Mouse (Mus musculus): Measurements from ENCODE around the gene Fgr.

The Fgr gene

DNA sequence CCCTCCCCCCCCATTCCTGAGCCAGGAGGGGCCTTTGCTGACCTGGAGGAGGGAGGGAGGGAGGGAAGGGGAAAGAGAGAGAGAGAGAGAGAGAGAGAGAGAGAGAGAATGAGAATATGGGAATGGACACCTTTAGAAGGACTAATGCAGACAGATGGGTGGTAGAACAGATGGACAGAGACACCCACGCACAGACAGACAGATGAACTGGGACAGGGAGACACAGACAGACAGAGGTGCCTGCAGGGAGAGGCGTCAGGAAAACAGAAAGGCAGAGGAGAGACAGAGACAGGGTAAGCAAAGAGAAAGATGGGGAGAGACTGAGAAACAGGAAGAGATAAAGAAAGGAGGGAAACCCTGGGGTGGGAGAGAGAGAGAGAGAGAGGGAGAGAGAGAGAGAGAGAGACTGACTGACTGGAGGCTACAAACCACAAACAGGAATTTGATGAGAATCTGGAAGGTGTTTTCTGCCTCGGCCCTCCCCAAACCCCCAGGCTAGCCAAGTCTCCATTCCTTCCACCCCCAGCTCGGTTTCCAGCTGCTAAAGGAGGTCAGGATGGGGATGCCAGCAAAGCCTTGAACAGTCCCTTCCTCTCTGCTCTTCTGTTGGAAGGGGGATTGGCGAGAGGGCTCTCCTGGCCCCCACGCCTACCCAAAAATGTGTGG lies 43.8 kb downstream of the Fgr start:
- no peak for DNase-seq

DNA sequence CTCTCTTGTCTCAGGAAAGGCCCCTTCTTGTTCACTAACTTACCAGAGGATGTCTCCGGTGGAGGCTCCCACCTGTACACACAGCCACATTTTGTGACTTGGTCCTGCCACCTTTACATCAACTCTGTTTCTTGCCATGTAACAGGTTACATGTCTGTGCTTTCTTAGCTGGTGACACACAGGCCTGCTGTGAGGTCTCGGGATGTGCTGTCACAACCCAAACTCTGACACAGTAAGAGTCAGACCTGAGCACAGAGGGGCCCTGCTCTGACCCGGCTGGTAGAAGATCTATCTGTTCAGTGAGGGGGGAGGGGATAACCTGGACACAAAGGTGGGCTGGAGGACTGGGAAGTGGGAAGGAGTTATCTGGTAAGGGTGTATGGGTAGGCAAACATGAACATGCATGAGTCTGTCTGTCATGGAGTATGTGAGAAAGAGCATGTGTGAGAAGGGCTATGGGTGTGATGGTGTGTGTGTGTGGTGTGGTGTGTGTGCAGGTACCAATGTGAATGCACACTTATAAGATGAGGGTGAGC lies 44.4 kb downstream of the Fgr start:
- no peak for DNase-seq

DNA sequence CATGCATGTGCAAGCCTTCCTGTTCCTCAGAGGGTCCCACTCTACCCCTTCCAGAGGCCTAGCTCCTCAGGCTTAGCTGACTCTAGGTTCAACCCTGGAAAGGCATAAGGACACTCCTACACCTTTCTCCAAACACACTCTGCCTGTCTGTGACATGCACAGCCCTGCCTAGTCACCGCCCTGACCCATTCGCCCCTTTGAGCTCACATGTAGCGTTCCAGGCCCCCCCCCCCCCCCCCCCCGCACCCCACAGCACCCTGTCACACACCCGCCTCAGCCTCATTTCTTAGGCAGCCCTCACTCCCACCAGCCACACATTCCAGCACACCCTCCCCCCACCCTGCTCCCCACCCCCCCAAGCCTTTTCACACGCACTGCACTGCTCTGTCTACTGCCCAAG lies 46.8 kb downstream of the Fgr start:
- DNase-seq = no peak

DNA sequence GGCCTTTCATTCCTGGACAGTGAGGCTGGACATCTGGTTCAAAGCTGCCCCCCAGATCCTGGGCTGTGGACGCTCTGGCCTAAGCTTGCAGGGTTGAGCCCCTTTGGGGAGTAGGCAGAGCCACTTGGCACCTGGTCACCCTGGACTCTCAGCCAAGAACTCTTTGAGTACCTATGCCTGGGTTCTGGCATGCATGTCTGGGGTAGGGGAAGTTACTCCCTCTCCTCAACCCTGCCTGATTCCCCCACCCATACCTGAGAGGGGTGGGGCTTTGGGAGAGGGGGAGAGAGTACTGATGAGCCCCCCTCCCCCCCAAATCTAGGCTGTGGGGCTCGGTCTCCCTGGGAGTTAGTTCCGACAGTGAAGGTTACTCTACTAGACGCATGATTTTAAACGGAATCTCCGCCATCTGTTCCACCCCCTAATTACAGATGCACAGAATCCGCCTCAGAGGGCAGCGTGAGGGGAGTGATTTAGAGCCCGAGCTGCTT lies 47.3 kb downstream of the Fgr start:
- peak; percentile 49 for DNase-seq

DNA sequence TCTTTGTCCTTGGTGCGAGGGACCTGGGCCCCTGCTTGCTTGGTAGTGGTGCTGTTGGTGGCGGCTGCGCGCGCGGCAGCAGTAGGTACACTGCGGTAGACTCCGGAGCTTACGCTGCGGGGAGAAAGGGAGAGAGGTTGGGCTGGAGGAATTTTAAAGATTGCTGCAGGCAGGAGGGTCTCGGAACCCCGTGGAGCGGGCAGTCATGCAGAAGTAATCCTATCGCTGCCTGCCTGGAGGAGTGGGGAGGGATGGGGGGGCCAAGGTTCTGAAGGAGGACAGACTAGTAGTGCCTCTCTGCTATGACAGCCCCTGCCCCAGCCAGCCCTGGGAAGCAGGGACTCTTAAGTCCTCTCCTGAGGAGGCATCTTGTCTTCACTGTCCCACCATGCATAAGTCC lies 48.3 kb downstream of the Fgr start:
- no peak for DNase-seq

DNA sequence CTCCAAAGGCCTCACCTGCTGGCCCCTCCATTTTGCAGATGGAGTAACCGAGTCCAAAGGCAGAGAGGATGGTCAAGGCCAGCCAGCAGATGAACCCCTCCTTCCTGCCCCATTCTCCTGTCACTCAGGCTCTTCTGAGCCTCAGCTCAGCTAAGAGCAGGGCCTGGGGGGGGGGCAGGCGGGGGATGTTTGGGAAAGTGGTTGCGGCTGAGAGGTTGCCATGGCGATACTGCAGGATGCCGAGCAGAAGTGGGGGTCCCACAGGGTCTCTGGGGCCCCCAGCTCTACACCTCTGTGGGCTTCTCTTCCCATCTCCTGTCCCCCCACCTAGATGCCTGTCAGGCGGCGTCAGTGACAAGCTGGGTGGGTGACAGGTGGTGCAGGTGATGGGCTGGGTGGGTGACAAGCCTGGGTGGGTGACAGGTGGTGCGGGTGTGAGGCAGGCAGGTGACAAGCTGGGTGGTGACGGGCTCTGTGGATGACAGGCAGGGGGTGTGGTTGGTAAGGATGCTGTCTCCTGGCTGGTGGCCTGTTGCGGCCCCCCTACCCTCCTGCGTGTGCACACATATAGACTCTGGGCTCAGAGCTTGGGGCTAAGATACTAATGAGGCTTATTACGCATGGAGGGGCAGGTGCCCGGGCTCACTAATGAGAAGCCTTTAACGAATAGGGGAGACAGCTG lies 49.2 kb downstream of the Fgr start:
- DNase-seq = no peak

DNA sequence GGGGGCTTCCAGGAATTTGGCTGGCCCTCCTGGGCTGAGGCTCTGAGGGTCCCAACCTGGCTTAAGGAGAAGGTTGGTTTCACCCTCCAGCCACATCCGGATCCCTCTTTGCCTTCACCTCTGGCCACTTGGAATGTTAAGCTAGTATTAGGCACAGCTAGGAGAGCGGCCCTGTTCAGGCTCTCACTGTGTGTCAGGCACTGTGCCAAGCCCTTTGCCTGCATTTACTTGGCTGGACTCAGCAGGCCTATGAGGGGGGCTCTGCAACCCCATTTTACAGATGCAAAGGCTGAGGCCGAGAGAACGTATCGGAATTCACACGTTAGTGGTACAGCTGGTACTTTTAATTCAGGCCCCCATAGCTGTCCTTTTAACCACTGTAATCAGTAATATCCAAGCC lies 49.7 kb downstream of the Fgr start:
- DNase-seq = no peak

DNA sequence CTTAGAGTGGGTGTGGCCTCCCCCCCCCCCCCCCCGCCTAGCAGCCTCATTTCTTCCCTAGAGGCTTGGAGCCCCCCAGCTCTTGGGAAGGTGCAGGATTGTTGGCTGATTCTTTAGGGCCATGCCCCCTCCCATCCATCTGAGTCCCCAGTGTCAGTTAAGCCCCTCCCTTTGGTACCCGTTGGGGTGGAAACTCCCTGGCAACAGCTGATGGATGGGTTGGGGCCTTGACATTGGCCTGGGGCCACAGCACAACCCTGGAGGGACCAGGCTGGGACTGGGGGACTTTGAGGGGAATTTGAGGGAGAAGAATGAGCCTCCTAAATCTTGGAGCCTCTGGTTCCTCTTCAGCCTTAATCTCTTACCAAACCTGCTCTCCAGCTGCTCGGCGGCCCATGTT lies 50.5 kb downstream of the Fgr start:
- DNase-seq = no peak

DNA sequence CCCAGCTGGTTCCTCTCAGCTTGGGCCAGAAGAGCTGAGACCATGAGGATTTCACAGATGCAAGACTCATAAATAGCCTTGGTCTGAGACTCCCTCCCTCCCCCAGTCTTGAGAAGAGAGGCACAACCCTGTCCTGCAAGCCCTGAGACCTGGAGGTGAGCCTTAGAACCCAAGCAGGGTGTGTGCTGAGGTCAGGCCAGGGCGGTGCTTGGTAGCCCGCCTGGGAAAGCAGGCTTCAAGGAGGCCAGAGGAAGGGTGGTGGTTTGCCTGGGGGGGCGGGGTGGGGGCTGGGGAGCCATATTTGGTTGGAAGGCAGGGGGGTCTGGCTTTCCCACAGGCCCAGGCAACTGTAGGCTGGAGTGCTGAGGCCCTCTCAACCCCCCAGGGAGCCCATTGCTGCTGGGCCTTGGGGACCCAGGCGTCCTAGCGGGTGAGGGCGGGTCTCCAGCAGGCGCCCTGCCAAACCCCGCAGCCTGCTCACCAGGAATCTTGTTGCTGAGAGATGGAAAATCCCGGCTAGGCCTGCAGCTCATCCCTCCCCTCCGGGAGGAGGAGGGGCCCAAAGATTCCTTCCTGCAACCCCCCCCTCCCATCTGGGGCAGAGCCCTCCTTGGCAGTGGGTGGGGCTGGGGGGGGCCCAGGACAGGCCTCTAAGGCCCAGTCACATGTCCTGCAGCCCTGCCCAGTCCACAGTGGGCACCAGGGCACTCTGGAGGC lies 51.2 kb downstream of the Fgr start:
- DNase-seq = no peak

DNA sequence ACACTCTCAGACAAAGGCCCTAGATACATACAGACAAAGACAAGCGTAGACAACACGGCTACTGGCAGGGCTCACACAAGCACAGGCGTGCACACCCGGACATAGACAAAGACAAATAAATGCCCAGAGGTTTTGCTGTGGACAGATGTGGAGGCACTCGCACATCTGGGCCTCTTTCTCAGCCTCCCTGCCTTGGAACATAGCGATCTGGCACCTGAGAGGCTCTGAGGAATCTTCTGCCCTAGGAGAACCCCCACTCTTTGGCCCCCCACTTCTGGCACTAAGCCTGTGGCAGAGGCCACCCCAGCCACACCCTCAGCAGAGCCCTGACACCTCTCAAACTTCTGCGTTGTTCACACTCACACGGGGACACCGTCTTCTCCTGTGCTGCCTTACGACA lies 52.4 kb downstream of the Fgr start:
- DNase-seq = no peak

DNA sequence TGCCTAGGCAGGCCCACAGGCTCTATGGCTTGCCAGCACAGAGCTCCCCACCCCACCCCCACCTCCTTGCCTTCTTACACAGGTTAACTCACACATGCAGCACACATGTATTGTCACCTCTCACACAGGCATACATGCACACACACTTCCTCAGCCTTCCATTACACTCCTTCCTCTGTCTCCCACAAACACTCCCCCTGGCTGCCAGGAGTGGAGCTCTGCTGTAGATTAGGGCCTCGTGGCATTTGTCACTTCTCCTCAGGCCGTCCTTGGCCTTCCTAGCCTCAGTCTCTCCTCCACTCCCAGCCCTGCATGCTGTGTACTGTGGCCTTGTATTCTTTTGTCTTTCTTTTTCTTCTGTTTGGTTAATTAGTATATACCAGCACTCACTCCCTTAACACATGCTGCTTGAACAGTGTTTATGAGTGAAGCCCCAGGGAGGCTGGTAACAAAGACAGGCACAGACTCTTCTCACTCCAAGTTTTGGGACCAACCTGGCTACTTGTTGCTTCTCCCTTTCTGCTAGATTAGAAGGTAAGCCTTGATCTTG lies 53.0 kb downstream of the Fgr start:
- DNase-seq = no peak

DNA sequence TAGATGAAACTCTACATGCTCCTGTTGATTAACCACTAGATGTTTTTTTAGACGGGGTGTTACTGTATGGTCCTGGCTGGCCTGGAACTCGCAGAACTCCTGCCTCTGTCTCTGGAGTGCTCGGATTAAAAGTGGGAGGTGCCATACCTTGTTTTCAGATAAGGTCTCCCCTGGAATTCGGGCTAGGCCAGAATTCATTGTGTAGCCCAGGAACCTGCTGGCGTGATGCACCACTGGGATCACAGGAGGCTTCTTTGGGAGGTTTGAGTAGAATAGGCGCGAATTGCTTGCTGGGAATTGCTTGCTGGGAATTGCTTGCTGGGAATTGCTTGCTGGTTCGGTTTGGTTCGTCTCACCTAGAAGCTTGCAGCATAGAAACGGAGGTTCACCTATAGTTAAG lies 53.8 kb downstream of the Fgr start:
- DNase-seq = no peak

DNA sequence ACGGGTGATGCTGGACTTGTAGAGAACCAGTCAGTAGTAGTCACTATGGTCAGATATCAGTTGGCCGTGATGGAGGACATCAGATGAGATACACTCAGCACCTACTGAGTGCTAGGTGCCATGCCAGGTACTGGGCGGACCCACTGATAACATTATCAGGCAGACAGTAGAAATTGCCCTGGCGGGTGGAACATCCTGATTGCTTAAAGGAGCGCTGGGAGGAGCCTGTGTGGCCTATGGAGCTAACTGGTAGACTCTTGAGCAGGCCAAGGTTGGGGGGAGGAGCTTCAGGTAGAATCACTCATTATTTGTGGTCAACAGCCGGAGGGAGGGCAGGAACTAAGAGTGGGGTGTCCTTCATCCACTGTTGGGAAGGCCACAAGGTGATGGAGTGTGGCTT lies 54.3 kb downstream of the Fgr start:
- DNase-seq = no peak

DNA sequence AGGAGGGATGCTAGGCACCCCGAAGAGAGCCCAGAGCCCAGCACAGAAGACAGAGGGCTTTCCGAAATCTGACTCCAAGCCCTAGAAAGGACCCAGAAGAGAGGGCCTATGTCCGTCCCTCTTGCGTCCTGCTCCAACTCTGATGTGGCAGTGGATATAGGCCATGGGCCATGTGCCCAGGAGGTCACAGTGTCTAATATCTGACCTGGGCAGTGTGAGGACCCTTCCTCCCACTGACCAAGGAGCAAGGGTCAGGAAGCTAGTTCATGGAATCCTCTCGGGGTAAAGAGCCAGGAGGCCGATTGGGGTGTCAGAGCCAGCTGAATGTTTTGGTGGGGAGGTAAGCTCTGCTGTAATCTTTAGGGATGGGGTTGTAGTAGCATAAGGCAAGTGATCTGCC lies 55.0 kb downstream of the Fgr start:
- no peak for DNase-seq

DNA sequence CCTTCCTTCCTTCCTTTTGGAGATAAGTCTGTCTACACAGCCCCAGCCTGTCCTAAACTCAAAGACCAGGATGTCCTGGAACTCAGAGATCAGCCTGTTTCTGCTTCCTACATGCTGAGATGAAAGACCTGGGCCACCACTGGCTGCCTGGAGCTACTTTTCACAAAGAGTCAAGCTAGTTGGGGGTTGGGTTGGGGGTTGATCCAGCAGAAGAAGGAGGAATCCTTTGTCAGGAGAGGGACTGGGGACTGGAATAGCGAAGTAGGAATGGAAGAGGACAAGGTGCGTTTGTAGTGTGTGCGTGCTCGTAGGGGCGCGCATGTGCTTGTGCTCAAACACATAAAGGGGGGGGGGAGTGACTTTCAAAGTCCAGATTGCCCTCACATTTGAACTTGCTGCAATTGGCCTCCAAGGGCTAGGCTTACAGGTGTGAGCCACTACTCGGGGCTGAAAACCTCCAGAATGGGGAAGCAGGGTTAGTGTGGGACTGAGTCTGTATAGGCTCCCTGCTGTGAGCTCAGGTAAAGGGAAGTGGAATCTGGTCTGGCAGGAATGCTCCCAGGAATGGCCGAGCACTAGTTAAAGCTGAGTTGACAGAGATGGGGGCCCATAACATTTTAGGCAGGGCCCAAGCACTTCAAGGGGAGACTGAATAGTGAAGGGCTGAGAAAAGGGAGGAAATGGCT lies 58.7 kb downstream of the Fgr start:
- DNase-seq = no peak

DNA sequence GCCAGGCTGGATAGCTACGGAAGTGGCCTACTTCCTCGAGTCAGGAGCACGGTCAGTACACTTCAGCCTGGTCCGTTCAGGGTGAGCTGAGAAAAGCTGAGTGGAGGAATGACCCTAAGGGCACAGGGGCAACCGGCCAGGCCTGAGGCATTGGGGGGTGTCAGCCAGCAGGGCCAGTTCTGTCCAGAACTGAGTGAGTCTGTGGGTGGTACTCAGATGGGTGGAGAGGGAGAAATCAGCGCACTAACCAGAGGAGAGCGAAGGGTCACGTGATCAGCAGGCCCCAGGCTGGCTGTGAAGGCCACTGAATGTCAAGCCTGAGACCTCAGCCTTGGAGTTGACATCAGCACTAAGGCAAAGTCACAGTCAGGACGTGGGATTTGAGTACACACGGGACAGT lies 60.6 kb downstream of the Fgr start:
- no peak for DNase-seq

DNA sequence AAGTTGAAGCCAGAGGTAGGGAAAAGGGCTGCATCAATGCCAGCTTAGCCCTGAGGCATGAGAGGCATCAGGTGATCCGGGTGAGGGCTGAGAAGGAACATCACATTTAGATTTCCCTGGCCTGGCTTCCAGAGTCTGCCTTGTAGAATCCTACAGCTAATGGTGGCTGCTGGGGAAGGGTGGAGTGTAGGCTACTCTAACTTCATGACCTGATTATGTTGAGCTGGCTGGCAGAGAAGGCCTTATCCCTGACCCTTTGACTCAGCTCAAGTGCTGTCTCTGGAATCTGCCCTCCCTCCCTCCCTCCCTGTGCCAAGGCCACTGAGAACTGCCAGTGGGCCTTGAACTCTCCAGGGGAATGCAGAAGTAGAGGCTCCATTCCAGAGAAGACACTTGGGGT lies 61.6 kb downstream of the Fgr start:
- no peak for DNase-seq

DNA sequence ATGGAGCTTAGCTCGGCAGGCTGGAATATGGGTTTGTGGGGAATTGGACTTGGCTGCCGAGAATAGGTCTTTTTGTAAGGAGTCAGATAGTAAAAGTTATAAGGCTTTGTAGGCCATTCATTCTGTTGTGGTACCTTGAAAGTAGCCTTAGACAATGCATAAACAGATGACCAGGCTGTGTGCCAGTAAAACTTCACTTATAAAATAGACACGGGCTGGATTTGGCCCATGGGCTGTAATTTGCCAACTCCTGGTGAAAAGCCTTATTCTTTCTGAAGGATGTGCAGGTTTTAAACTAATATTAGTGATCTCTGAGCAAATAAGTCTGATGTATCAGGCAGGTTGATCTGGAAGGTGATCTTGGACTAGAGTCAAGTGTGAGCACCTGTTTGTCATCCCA lies 62.1 kb downstream of the Fgr start:
- no peak for DNase-seq

DNA sequence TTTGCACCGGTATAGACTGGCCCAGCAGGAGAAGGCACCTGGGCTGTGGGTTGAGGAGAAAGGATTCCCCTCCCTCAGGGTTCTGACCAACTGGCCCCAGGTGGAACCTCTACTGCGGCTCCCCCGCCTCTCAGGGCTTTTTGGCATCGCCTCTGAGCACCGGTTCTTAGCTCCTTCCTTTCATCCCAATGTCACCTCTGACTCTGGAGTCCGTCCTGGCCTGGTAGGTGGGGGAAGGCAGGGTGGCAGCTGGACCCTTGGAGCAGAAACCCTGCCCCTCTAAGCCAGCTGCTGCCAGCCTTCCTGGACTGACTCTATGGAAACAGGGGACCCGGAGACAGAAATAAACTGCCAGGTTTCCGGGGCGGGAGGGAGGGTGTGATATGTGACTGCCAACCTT lies 63.4 kb downstream of the Fgr start:
- DNase-seq = no peak

DNA sequence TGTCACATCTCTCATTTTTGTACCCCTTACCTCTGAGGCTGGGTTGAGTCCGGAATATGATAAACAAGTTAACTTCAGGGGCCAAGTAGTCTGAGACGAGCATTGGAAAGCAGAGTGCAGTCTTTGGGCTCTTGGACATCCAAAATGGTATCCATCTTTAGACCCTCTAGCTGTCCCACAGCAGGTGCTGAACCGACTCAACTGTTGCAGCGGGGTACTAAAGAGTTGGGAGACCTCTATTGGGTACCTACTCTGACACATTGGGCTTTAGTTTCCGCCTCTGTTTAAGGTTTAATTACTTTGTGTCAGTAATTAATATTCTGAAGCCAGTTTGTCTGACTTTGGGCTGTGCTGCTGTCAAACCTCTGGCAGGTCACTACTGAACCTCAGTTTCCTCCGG lies 63.9 kb downstream of the Fgr start:
- DNase-seq = no peak

DNA sequence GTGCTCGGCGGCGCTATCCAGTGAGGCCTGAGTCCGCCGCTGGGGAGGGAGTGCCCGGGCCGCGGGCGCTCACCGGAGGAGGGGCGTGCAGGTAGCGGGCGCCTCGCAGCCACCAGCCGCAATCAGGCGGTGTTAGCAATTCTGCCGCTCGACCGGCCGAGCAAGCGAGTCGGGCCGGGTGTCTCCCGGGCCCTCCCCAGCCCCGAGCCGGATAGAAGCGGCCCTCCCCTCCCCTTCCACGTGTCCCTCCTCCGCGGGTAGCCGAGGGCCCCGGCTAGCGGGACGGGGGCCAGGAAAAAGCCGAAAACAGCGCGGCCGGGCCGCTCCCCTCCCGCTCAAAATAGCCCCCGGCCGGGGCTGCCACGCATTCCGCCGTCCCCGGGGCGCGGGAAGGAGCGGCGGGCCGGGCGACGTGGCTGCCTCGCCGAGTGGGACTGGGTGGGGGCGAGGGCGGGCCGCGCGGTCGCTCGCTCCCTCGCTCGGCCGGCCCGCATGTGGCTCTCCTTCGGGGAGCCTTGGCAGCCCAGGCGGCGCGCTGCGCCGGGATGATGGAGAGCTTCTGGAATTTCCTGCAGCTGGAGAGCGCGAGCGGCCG lies 64.7 kb downstream of the Fgr start:
- DNase-seq = peak; percentile 71

DNA sequence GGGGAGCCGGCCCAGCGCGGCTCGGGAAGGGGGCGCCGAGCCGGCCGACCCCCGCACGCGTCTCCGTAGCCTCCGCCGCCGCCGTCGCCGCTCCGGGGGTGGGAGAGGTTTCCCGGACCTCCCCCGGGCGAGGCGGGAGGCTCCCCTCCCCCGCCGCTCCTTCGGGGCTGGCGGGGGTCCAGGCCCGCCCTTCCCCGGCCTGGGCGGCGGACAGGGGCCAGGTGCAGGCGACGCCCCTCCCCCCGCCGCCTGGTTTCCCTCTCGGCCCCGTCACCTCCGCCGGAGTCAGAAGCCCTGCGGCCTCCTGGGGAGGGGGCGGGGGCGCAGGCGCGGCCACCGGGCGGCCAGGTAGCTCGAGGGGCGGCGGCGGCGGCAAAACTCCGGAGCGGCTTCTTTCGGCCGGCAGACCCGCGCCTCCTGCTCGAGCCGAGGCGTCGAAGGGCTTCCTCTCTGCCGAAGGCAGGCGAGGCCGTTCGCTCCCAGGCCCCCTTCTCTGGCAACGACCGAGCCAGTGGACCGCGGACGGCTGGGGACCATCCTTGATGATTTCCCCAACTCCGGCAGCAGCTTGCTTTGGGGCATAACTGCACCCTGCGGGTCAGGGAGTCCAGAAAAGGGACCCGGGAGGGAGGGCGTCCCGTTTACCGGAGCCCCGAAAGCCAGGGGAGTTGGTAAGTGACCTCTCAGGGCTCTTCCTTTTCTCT lies 65.4 kb downstream of the Fgr start:
- peak; percentile 59 for DNase-seq

All from lung, postnatal 14 days (tissue).